Mouse (Mus musculus): Measurements from ENCODE around the gene Adk. TPM values are rescaled to one million over a fixed set of nuclear protein-coding genes. Genes with fewer than 3 reads are reported as not detected.

Adk gene
- total and polyA plus RNA-seq, 3 experiments = 47.9 to 129 (median 59.0) TPM

DNA sequence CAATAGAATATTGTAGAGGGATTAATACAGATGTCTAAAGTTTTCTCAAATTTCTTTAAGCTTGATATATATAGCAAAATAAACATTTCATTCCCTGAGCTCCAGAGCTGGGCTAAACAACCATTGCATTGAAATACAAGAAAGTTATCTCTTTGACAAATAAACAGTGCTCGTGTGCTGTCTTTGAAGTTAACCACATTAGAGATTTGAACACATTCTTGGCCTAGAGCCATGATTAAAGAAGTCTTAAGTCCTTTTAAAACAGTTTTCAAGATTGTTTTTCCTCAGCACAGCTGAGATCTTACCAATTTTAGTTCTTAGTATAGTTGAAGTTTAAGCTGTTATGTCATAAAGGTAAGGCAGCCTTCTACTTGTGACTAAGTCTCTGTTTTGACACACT is 11.9 kb downstream of the Adk start:
- no peak overlapping the region for H3K9ac ChIP-seq (ENCODE audit: insufficient read depth, low read depth)
- no peak overlapping the region for H3K4me2 ChIP-seq (ENCODE audit: insufficient read depth, low read depth, poor library complexity, severe bottlenecking)
- no peaks in the 10 kb centered on the region for H3K4me1 ChIP-seq (ENCODE audit: control insufficient read depth in 1 of 2, insufficient read depth in 2 of 2)
- H3K79me2 ChIP-seq (replicated peaks; ENCODE audit: control insufficient read depth, extremely low read depth, insufficient read depth, poor library complexity, severe bottlenecking) = no peaks in the 10 kb centered on the region; the same call in 1 of the 2 replicates
- H3K27me3 ChIP-seq (replicated peaks) = no peaks in the 10 kb centered on the region
- no peaks in the 10 kb centered on the region for H3K9me3 ChIP-seq (replicated peaks; ENCODE audit: low read length)
- in situ Hi-C loops (cut with MboI; ENCODE audit: low pct_ligation_motif_present, low pct_unique_long_range_greater_than_20kb, low sequenced_read_pairs) = no loop called here
- dilution Hi-C loops (cut with MboI; ENCODE audit: extremely low pct_ligation_motif_present, extremely low pct_unique_long_range_greater_than_20kb, low sequenced_read_pairs) = no loop called here
- no peak for DNase-seq (ENCODE audit: extremely low read depth)
- peaks cover 0 to 2% of the 10 kb centered on the region in 2 experiments for H3K36me3 ChIP-seq (replicated peaks in 1 of 2; ENCODE audit: control insufficient read depth in 1 of 2, insufficient read depth in 1 of 2, low read length in 1 of 2)
- no peak overlapping the region for H3K27ac ChIP-seq (ENCODE audit: insufficient read depth, low read depth)
- TF ChIP-seq POLR2AphosphoS2 (IDR thresholded peaks at IDR 0.05; ENCODE audit: low read depth, low read length) (no peak), POLR2A (IDR thresholded peaks at IDR 0.05; ENCODE audit: low read depth, low read length) (no peak), CHD1 (IDR thresholded peaks at IDR 0.05; ENCODE audit: low read depth, low read length) (no peak), USF1 (IDR thresholded peaks at IDR 0.05; ENCODE audit: low read depth, low read length) (no peak), SIN3A (IDR thresholded peaks at IDR 0.05; ENCODE audit: low read length) (no peak), SMC3 (IDR thresholded peaks at IDR 0.05; ENCODE audit: low read depth, low read length) (no peak), MEF2A (IDR thresholded peaks at IDR 0.05; ENCODE audit: borderline replicate concordance, low read depth, low read length) (no peak), RAD21 (IDR thresholded peaks at IDR 0.05; ENCODE audit: low read depth, low read length) (no peak), USF2 (conservative IDR thresholded peaks at IDR 0.05; ENCODE audit: low read depth, low read length) (no peak), TCF12 (IDR thresholded peaks at IDR 0.05; ENCODE audit: low read depth, low read length) (no peak), MYC (IDR thresholded peaks at IDR 0.05; ENCODE audit: low read depth, low read length) (no peak), HCFC1 (IDR thresholded peaks at IDR 0.05; ENCODE audit: low read depth, low read length) (no peak)
- no peak overlapping the region for H3K4me3 ChIP-seq (replicated peaks in 1 of 3; ENCODE audit: low read depth in 2 of 3, low read length in 2 of 3, poor library complexity in 1 of 3)

DNA sequence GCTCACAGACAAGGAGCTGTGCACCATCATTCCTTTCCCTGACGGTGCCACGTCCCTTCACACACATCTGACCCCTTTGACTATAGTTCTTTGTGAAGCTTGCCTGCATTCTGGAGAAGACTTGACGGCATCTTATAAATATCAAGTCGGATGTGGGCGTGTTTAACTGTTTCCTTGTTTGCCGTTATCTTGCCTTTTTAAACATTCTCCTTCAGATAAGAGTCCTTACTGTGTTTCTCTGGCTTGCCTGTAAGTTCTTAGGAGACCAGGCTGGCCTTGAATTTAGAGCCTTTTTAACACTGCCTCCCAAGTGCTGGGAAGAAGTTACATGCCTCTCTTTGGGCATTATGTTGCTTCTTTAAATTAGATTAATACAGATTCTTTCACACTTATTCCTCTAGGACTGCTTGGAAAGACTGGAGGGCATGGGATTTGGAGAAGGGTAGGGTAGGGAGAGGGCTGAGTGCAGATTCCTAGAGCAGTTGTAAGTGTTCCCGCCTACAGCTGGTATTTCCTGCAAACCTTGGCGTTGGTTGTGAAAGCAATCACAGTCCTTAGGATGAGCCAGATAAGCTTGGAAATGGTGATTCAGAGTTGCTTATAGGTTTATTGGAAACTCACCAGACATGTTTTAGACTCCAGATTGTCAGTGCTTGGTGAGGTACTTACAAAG is 13.3 kb downstream of the Adk start:
- peaks cover 0 to 4% of the 10 kb centered on the region in 2 experiments for H3K36me3 ChIP-seq (replicated peaks in 1 of 2; ENCODE audit: control insufficient read depth in 1 of 2, insufficient read depth in 1 of 2, low read length in 1 of 2)
- dilution Hi-C loops (cut with MboI; ENCODE audit: extremely low pct_ligation_motif_present, extremely low pct_unique_long_range_greater_than_20kb, low sequenced_read_pairs) (no loop called here), in situ Hi-C loops (cut with MboI; ENCODE audit: low pct_ligation_motif_present, low pct_unique_long_range_greater_than_20kb, low sequenced_read_pairs) (no loop called here)
- no peaks in the 10 kb centered on the region for H3K27me3 ChIP-seq (replicated peaks)
- no peaks in the 10 kb centered on the region for H3K9me3 ChIP-seq (replicated peaks; ENCODE audit: low read length)
- H3K79me2 ChIP-seq (replicated peaks; ENCODE audit: control insufficient read depth, extremely low read depth, insufficient read depth, poor library complexity, severe bottlenecking) = no peaks in the 10 kb centered on the region; the same call in 1 of the 2 replicates
- H3K27ac ChIP-seq (ENCODE audit: insufficient read depth, low read depth) = no peak overlapping the region
- H3K4me1 ChIP-seq (ENCODE audit: control insufficient read depth in 1 of 2, insufficient read depth in 2 of 2) = no peaks in the 10 kb centered on the region
- no peak for TF ChIP-seq KAT2A (IDR thresholded peaks at IDR 0.05; ENCODE audit: insufficient replicate concordance, low read length)
- TF ChIP-seq ZNF384 (IDR thresholded peaks at IDR 0.05; ENCODE audit: low read depth, low read length) = no peak
- no peak for TF ChIP-seq HCFC1 (IDR thresholded peaks at IDR 0.05; ENCODE audit: low read depth, low read length)
- no peak for TF ChIP-seq USF1 (IDR thresholded peaks at IDR 0.05; ENCODE audit: low read depth, low read length)
- no peak for TF ChIP-seq TBP (conservative IDR thresholded peaks at IDR 0.05; ENCODE audit: low read depth, low read length)
- TF ChIP-seq E2F4 (IDR thresholded peaks at IDR 0.05; ENCODE audit: insufficient replicate concordance, low read depth, low read length) = no peak
- no peak for TF ChIP-seq BHLHE40 (IDR thresholded peaks at IDR 0.05; ENCODE audit: low read depth, low read length)
- no peak for TF ChIP-seq JUND (conservative IDR thresholded peaks at IDR 0.05; ENCODE audit: low read depth, low read length)
- no peak for TF ChIP-seq MXI1 (IDR thresholded peaks at IDR 0.05; ENCODE audit: low read depth, low read length)
- TF ChIP-seq JUN (IDR thresholded peaks at IDR 0.05; ENCODE audit: insufficient read depth, low read depth, low read length) = no peak
- no peak for TF ChIP-seq MAZ (IDR thresholded peaks at IDR 0.05; ENCODE audit: low read depth, low read length)
- TF ChIP-seq ETS1 (conservative IDR thresholded peaks at IDR 0.05; ENCODE audit: low read depth, low read length) = no peak
- TF ChIP-seq IRF4 (IDR thresholded peaks at IDR 0.05; ENCODE audit: low read depth, low read length) = no peak
- no peak for TF ChIP-seq RAD21 (IDR thresholded peaks at IDR 0.05; ENCODE audit: low read depth, low read length)
- H3K4me3 ChIP-seq (replicated peaks in 1 of 3; ENCODE audit: low read depth in 2 of 3, low read length in 2 of 3, poor library complexity in 1 of 3) = no peak overlapping the region
- H3K9ac ChIP-seq (ENCODE audit: insufficient read depth, low read depth) = no peak overlapping the region
- DNase-seq (ENCODE audit: extremely low read depth) = no peak
- no peak overlapping the region for H3K4me2 ChIP-seq (ENCODE audit: insufficient read depth, low read depth, poor library complexity, severe bottlenecking)

All from CH12.LX (cell line).